In genomic region chr15:100619200-100619599, GRCm38 (mm10) we compare ENCODE assay signal across 17 mouse cellular contexts.
"Had no signal": no experiment of that assay in that cellular context is flagged by ENCODE, and none has a peak within 500 bp of the region (broad histone marks: within the 10 kb centered on the region; RNA-seq: fewer than 3 reads in every experiment).

No protein-coding gene starts in this region.

- H3K27me3 ChIP-seq: lung, embryonic 15.5 days; megakaryocyte, embryonic 14.5 days; midbrain, embryonic 13.5 days; midbrain, embryonic 15.5 days; neural tube, embryonic 12.5 days; stomach, embryonic 15.5 days had no signal

- H3K27ac ChIP-seq: lung, embryonic 15.5 days; macrophage; midbrain, embryonic 13.5 days; midbrain, embryonic 15.5 days; neural tube, embryonic 12.5 days; stomach, embryonic 15.5 days; stomach, postnatal 0 days had no signal

- H3K4me3 ChIP-seq: lung, embryonic 15.5 days; megakaryocyte, embryonic 14.5 days; midbrain, embryonic 13.5 days; midbrain, embryonic 15.5 days; neural tube, embryonic 12.5 days; stomach, embryonic 15.5 days had no signal

- DNase-seq: lung, adult 2 months; lung, postnatal 14 days; lung, postnatal 36 days; right cerebral cortex, postnatal 14 days; thymus, adult 2 months; thymus, postnatal 25 days; thymus, postnatal 4 days had no signal

- ATAC-seq: lung, postnatal 0 days; midbrain, embryonic 13.5 days; midbrain, embryonic 15.5 days had no signal

- H3K9ac ChIP-seq: lung, embryonic 15.5 days; midbrain, embryonic 13.5 days; midbrain, embryonic 15.5 days; neural tube, embryonic 12.5 days; stomach, embryonic 15.5 days had no signal

- H3K9me3 ChIP-seq: lung, embryonic 15.5 days; megakaryocyte, embryonic 14.5 days; midbrain, embryonic 13.5 days; midbrain, embryonic 15.5 days; neural tube, embryonic 12.5 days; stomach, embryonic 15.5 days had no signal

- H3K4me2 ChIP-seq: lung, embryonic 15.5 days; midbrain, embryonic 11.5 days; midbrain, embryonic 13.5 days; midbrain, embryonic 15.5 days; neural tube, embryonic 12.5 days; stomach, embryonic 15.5 days had no signal
